Mouse (Mus musculus) liver, postnatal 0 days (tissue): ENCODE results near the gene Tmprss11d. TPM values are rescaled to one million over a fixed set of nuclear protein-coding genes. Genes with fewer than 3 reads are reported as not detected.
A peak's percentile ranks its signal among the peaks of the same experiment; 100 is the strongest.
"Not testable (repeated sequence)": the region's sequence is repeated elsewhere in the genome, so short reads cannot be mapped to it uniquely, and the experiment has no call there.

Source experiments
- ATAC-seq: fragments of 200-750 bp; cut with Nextera tagmentation; 2 replicates; pipeline ENCODE4 v1.8.0; 2017; ENCODE audit warnings: mild to moderate bottlenecking, moderate library complexity
- DNase-seq: peaks from one replicate; pipeline ENCODE4 v3.0.0-alpha.2; 2016
- H3K27ac ChIP-seq: fragments of 300-500 bp; sonication (generic); 2 replicates; pipeline ENCODE4 v1.5.1; 2014; ENCODE audit warnings: antibody characterized with exemption, moderate library complexity, mild to moderate bottlenecking, low read depth
- H3K27me3 ChIP-seq: fragments of 300-500 bp; sonication (generic); 2 replicates; pipeline ENCODE4 v1.6.1; 2014; ENCODE audit warnings: low read length, control low read depth, mixed read lengths; ENCODE audit not compliant: insufficient read depth
- H3K36me3 ChIP-seq: fragments of 300-500 bp; sonication (generic); replicated peaks from 2 replicates; pipeline ENCODE4 v1.6.1; 2014; ENCODE audit warnings: mild to moderate bottlenecking, control low read depth, low read length, moderate library complexity, mixed read lengths; ENCODE audit not compliant: insufficient read depth
- H3K4me1 ChIP-seq: fragments of 300-500 bp; sonication (generic); 2 replicates; pipeline ENCODE4 v1.6.1; 2014; ENCODE audit warnings: antibody characterized with exemption, mild to moderate bottlenecking, control low read depth; ENCODE audit not compliant: insufficient read depth
- H3K4me2 ChIP-seq: fragments of 300-500 bp; sonication (generic); 2 replicates; pipeline ENCODE4 v1.6.1; 2014; ENCODE audit warnings: low read depth, mild to moderate bottlenecking, low read length, moderate library complexity, mixed read lengths
- H3K4me3 ChIP-seq: fragments of 300-500 bp; sonication (generic); 2 replicates; pipeline ENCODE4 v1.5.1; 2014; ENCODE audit warnings: low read depth, low read length
- H3K9ac ChIP-seq: fragments of 300-500 bp; sonication (generic); replicated peaks from 2 replicates; pipeline ENCODE4 v1.6.1; 2014; ENCODE audit warnings: mild to moderate bottlenecking, moderate library complexity
- H3K9me3 ChIP-seq: fragments of 300-500 bp; sonication (generic); 2 replicates; pipeline ENCODE4 v1.6.1; 2016; ENCODE audit warnings: mild to moderate bottlenecking, control low read depth, low read length, mixed read lengths
- CTCF ChIP-seq: sonication (generic); IDR thresholded peaks from 2 replicates; pipeline ENCODE4 v1.5.1; 2016; ENCODE audit warnings: antibody characterized with exemption, low read depth
- EP300 ChIP-seq: IDR thresholded peaks from 2 replicates; pipeline ENCODE4 v1.6.1; 2016; ENCODE audit warnings: antibody characterized with exemption, low read depth, mild to moderate bottlenecking
- WGBS: fragments of 180-500 bp; shearing (Covaris S2); extraction: QIAGEN DNeasy Blood & Tissue Kit; methylation state at CpG from one replicate; pipeline ENCODE4 v1.1.7; 2014; ENCODE audit not compliant: insufficient replicate concordance; 5-methylcytosine and 5-hydroxymethylcytosine counted together
- polyA plus RNA-seq: library from polyadenylated mRNA; unstranded; fragments of >200 nt; fragmentation: Nextera tagmentation; extraction: Ambion mirVana; gene quantifications from 2 replicates; pipeline ENCODE4 v1.2.1, GENCODE M21; 2015

The Tmprss11d gene
- polyA plus RNA-seq, 1 experiment from 2014 or later, result not detected

GRCm38 (mm10) chr5:86407191-86407590 lies 34.0 kb upstream of the Tmprss11d start:
- Histone ChIP-seq H3K27me3 (no peaks in the 10 kb centered on the region), H3K27ac (no peak overlapping the region), H3K36me3 (no peaks in the 10 kb centered on the region), H3K4me2 (no peak overlapping the region), H3K4me3 (no peak overlapping the region), H3K4me1 (no peaks in the 10 kb centered on the region), H3K9ac (no peak overlapping the region), H3K9me3 (no peaks in the 10 kb centered on the region)
- no peak for DNase-seq
- TF ChIP-seq EP300 (no peak), CTCF (no peak)
- WGBS, result 70% methylated on average over 3 of the region's 3 CpGs
- ATAC-seq, result no peak

- Histone ChIP-seq H3K36me3 (no peaks in the 10 kb centered on the region), H3K27me3 (no peaks in the 10 kb centered on the region), H3K9me3 (no peaks in the 10 kb centered on the region), H3K9ac (no peak overlapping the region), H3K4me1 (no peaks in the 10 kb centered on the region), H3K4me3 (no peak overlapping the region), H3K27ac (no peak overlapping the region), H3K4me2 (no peak overlapping the region)
- 66% methylated on average over 4 of the region's 4 CpGs for WGBS
- DNase-seq (no peak), ATAC-seq (no peak)
- no peak for TF ChIP-seq EP300
- no peak for TF ChIP-seq CTCF
These were observed 13.7 kb downstream of the Tmprss11d start for GRCm38 (mm10) chr5:86359412-86359985.

GRCm38 (mm10) chr5:86352966-86353365 lies 20.3 kb downstream of the Tmprss11d start:
- H3K36me3 ChIP-seq, result no peaks in the 10 kb centered on the region
- no peaks in the 10 kb centered on the region for H3K9me3 ChIP-seq
- H3K4me2 ChIP-seq, result no peak overlapping the region
- H3K27ac ChIP-seq, result no peak overlapping the region
- H3K4me1 ChIP-seq, result no peaks in the 10 kb centered on the region
- H3K27me3 ChIP-seq, result no peaks in the 10 kb centered on the region
- ATAC-seq (no peak), DNase-seq (no peak)
- no peak overlapping the region for H3K9ac ChIP-seq
- H3K4me3 ChIP-seq, result no peak overlapping the region
- WGBS, result 25% methylated on average over 7 of the region's 7 CpGs
- TF ChIP-seq EP300 (no peak), CTCF (peak; percentile 35)

- not testable (repeated sequence) for H3K27me3 ChIP-seq, ATAC-seq, H3K27ac ChIP-seq, H3K9ac ChIP-seq, H3K9me3 ChIP-seq, DNase-seq, H3K4me3 ChIP-seq, H3K36me3 ChIP-seq, H3K4me1 ChIP-seq, H3K4me2 ChIP-seq
- WGBS, result 46% methylated on average over 25 of the region's 30 CpGs
These were observed 54.9 kb downstream of the Tmprss11d start for GRCm38 (mm10) chr5:86318018-86318956.

GRCm38 (mm10) chr5:86306116-86306515 lies 67.1 kb downstream of the Tmprss11d start:
- no peaks in the 10 kb centered on the region for H3K27me3 ChIP-seq
- WGBS, result 64% methylated on average over 5 of the region's 5 CpGs
- H3K4me3 ChIP-seq, result no peak overlapping the region
- H3K4me2 ChIP-seq, result no peak overlapping the region
- no peaks in the 10 kb centered on the region for H3K4me1 ChIP-seq
- no peak for ATAC-seq
- no peaks in the 10 kb centered on the region for H3K9me3 ChIP-seq
- no peaks in the 10 kb centered on the region for H3K36me3 ChIP-seq
- DNase-seq, result no peak
- no peak overlapping the region for H3K9ac ChIP-seq
- H3K27ac ChIP-seq, result no peak overlapping the region
- TF ChIP-seq CTCF (no peak), EP300 (no peak)

- no peak for DNase-seq
- ATAC-seq, result no peak
- no peak for TF ChIP-seq CTCF
- TF ChIP-seq EP300, result no peak
- Histone ChIP-seq H3K9ac (no peak overlapping the region), H3K4me1 (no peaks in the 10 kb centered on the region), H3K27ac (no peak overlapping the region), H3K9me3 (no peaks in the 10 kb centered on the region), H3K4me2 (no peak overlapping the region), H3K36me3 (no peaks in the 10 kb centered on the region), H3K4me3 (no peak overlapping the region), H3K27me3 (no peaks in the 10 kb centered on the region)
- 72% methylated on average over 8 of the region's 8 CpGs for WGBS
These were observed 69.3 kb downstream of the Tmprss11d start for GRCm38 (mm10) chr5:86303877-86304276.
